Mouse (Mus musculus): ENCODE results near the gene Enox1.

DNA sequence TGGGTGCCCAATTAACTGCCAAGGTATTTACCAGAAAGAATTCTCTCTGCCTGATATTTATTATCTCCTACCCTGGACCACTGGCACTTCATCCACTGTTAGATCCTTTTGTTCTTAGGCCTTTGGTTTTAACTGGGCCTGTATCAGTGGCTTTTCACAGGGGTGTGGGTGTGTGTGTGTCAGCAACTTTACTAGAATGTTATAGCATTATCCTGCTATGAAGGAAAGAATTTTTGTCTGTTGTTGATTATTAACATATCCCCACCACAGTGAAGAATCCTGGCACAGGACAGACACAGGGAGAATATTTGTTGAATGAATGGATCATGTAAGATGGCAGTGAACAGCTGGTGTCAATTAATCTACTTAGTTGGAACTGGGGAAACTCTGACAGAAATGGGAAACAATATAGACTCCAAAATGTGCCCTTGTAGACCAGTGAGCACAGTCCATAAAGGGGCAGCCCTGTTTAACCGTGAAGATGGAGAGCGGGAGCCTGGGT lies 40.9 kb downstream of the Enox1 start:
- TF ChIP-seq GATA1 (IDR thresholded peaks at IDR 0.05; ENCODE audit: low read length) (no peak), TAL1 (IDR thresholded peaks at IDR 0.05; ENCODE audit: low read length) (no peak)
